Mouse (Mus musculus): ENCODE data around the gene Synj1. TPM values are rescaled to one million over a fixed set of nuclear protein-coding genes. Genes with fewer than 3 reads are reported as not detected.

Gene Synj1
- 54.9 TPM for polyA plus RNA-seq (2017; shearing (Covaris generic))

DNA sequence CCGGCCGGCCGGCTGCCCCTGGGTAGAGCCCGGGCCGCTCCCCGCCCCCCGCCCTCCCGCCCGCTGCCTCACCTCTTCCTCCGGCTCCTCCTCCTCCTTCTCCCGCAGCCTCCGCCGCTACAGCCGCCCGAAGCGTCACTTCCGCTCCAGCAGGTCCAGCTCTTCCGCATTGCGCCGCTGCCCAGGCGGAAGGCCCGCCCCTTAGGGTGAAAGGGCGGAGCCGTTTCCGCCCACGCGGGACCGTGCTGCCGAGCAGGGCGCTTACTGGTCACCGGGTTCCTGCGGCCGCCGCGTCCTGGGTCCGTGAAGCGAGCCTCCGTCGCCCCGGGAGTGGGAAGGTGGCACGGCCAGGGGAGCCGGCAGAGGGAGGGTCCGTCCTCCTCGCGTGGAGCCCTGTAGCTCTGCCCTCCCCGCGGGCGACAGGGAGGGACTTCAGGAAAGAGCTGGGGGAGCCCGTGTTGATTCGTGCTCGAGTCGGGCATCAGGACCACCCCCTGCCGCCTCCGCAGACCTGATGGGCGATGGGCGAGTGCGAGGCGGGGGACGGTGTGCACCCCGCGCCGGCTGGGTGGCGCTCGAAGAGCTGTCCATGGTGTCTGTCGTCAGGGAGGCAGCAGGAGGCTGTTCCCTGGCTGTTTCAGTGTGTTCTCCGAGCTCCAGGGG lies at the start of gene Synj1:
Gene Synj1 (minus strand): TSS at position 288 of the 663 bp plus-strand sequence.

DNA sequence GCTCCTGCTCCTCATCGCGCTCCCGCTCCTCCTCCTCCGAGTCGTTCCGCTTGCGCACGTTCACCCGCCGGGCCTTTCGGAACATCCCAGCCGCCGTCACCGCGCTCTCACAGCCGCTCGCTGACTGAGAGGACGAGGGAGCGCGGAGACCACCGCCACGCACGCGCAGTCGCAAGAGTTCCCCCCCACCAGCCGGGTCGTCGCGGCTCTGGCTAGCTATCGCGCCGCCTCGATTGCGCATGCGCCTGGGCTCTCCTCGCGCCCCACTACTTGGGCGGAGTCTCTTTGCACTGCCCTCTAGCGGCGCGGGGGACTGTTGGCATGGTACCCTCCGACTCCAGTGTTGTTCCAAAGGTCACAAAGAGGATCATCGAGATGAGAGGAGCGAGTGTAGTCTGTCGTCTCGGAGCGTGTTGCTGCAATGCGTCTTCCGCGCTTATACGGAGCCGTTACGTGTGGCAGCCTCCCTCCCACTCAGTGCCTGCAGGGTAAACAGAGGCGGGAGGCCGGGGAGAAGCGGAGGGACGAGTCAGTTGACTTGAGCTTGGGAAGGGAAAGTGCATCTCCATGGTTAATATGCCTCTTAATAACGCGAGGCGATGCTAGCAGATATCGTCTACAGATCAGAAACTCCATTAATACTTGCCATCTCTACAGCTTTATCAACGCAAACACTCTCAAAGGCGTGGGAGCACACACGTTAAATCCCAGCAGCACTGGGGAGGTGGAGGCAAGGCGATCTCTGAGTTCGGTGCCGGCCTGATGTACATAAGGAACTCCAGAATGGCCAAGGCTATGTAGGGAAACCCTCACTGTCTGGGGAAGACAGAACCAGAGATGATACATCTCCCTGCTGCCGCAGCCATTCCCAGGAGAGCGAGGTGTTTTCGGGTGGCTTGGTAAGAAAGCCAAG lies 33.4 kb upstream of the Synj1 start, which contains the start of gene Paxbp1:
Gene Paxbp1 (minus strand): TSS at position 274 of the 913 bp plus-strand sequence.

DNA sequence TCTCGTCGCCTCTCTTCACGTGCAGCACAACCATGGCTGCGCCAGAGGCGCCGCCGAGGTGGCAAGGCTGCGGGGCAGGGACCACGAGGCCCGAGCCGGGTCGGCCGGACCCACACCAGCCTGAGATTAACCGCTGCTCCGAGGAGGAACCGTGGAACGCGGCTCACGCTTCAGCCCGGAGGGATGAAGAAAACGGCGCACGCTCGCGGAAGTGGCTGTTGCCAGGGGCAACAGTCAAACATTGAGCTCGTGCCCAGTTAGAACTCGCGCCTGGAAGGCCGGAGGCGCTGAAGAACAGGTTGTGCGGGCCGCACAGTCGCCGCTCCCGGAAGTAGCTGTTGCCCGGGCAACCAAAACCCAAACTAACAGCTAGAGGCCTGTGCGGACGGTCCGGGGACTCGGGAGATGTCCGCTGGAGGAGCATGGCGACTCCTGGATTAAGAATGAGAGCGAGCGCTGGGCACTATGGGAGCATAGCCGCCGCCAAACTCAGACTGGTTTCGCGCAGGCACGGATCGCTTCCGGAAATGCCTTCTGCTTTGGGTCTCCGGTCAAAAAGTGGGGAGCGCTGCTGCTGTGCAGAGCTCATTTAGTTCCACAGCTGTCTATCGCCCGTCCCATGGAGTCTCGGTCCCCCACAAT lies 76.3 kb downstream of the Synj1 start, which contains the start of gene Cfap298:
Gene Cfap298 (minus strand): TSS at position 428 of the 642 bp plus-strand sequence.

Other genes with a start within 250 kb of the Synj1 start
- gene Urb1, start 200.9 kb downstream of the Synj1 start, polyA plus RNA-seq (2017; shearing (Covaris generic)), result 18.2 TPM
- not detected for gene Eva1c, start 184.6 kb downstream of the Synj1 start, polyA plus RNA-seq (2017; shearing (Covaris generic))
- 44.1 TPM for gene Cfap298, start 76.2 kb downstream of the Synj1 start, polyA plus RNA-seq (2017; shearing (Covaris generic))
- 48.4 TPM for gene Paxbp1, start 33.2 kb upstream of the Synj1 start, polyA plus RNA-seq (2017; shearing (Covaris generic))
- gene 4932438H23Rik, start 83.8 kb upstream of the Synj1 start, polyA plus RNA-seq (2017; shearing (Covaris generic)), result 0.24 TPM
- gene Olig2, start 214.1 kb upstream of the Synj1 start, polyA plus RNA-seq (2017; shearing (Covaris generic)), result not detected